Mouse (Mus musculus) CH12.LX (cell line): ENCODE measurements around the gene Ccdc136.

Source experiments
- CTCF ChIP-seq, 2 experiments: IDR thresholded peaks in 1 of 2; conservative IDR thresholded peaks in 1 of 2; 2 replicates each; pipeline ENCODE4 v1.5.1; 2011 to 2012; ENCODE audit warnings: low read depth in 2 of 2, low read length in 2 of 2, improper control_type of control experiment in 1 of 2, inconsistent platforms in 1 of 2, mild to moderate bottlenecking in 1 of 2, moderate library complexity in 1 of 2
- EP300 ChIP-seq: IDR thresholded peaks from 2 replicates; pipeline ENCODE4 v1.6.1; 2011; ENCODE audit warnings: low read length, improper control_type of control experiment
- HCFC1 ChIP-seq: IDR thresholded peaks from 2 replicates; pipeline ENCODE4 v1.6.1; 2012; ENCODE audit warnings: low read depth, mild to moderate bottlenecking, inconsistent platforms, low read length, improper control_type of control experiment
- MAZ ChIP-seq: IDR thresholded peaks from 2 replicates; pipeline ENCODE4 v1.6.1; 2012; ENCODE audit warnings: low read depth, mild to moderate bottlenecking, inconsistent platforms, low read length, improper control_type of control experiment, moderate library complexity
- SMC3 ChIP-seq: IDR thresholded peaks from 2 replicates; pipeline ENCODE4 v1.6.1; 2011; ENCODE audit warnings: low read depth, low read length, improper control_type of control experiment
- TCF12 ChIP-seq: IDR thresholded peaks from 2 replicates; pipeline ENCODE4 v1.6.1; 2014; ENCODE audit warnings: low read depth, mild to moderate bottlenecking, inconsistent platforms, low read length, improper control_type of control experiment
- ZC3H11A ChIP-seq: IDR thresholded peaks from 2 replicates; pipeline ENCODE4 v1.6.1; 2012; ENCODE audit warnings: low read depth, mild to moderate bottlenecking, inconsistent platforms, low read length, improper control_type of control experiment

GRCm38 (mm10) chr6:29363129-29363515, 33.0 kb upstream of the Ccdc136 start:
- TF ChIP-seq CTCF (conservative IDR thresholded peaks at IDR 0.05 in 1 of 2, IDR thresholded peaks at IDR 0.05 in 1 of 2; ENCODE audit: low read depth in 2 of 2, low read length in 2 of 2) (no peak), EP300 (no peak), TCF12 (no peak), SMC3 (no peak), ZC3H11A (no peak), MAZ (no peak), HCFC1 (no peak)
